Mouse (Mus musculus) hindbrain, embryonic 10.5 days (tissue): ENCODE measurements at regions not wholly inside any gene's neighbourhood (a gene's known extent, or its start where the extent isn't known, plus 50 kb on each side); places are given as distances from the start of the nearest gene placed in this dataset.

Experiments
- DNase-seq: peaks from one replicate; pipeline ENCODE4 v3.0.0-alpha.2; 2017; ENCODE audit warnings: low spot score
- H3K27ac ChIP-seq: fragments of 300-500 bp; sonication (generic); 2 replicates; pipeline ENCODE4 v1.5.1; 2016; ENCODE audit warnings: mild to moderate bottlenecking, moderate library complexity
- H3K27me3 ChIP-seq: fragments of 300-500 bp; sonication (generic); 2 replicates; pipeline ENCODE4 v1.6.1; 2016; ENCODE audit warnings: mild to moderate bottlenecking; ENCODE audit not compliant: poor library complexity, insufficient read depth, severe bottlenecking
- H3K36me3 ChIP-seq: fragments of 300-500 bp; sonication (generic); 2 replicates; pipeline ENCODE4 v1.6.1; 2016; ENCODE audit warnings: mild to moderate bottlenecking, moderate library complexity
- H3K4me1 ChIP-seq: fragments of 300-500 bp; sonication (generic); replicated peaks from 2 replicates; pipeline ENCODE4 v1.6.1; 2016; ENCODE audit warnings: mild to moderate bottlenecking
- H3K4me3 ChIP-seq: fragments of 300-500 bp; sonication (generic); 2 replicates; pipeline ENCODE4 v1.5.1; 2016; ENCODE audit warnings: mild to moderate bottlenecking, moderate library complexity
- H3K9me3 ChIP-seq: fragments of 300-500 bp; sonication (generic); 2 replicates; pipeline ENCODE4 v1.6.1; 2016; ENCODE audit warnings: mild to moderate bottlenecking, moderate library complexity
- WGBS: fragments of 180-500 bp; shearing (Covaris S2); methylation state at CpG from one replicate; pipeline ENCODE4 v1.1.7; 2016; 5-methylcytosine and 5-hydroxymethylcytosine counted together

GRCm38 (mm10) chr2:63459112-63459511 lies 275.0 kb upstream of the Kcnh7 start:
- H3K9me3 ChIP-seq: no peaks in the 10 kb centered on the region
- no peak overlapping the region for H3K27ac ChIP-seq
- DNase-seq: no peak
- no peaks in the 10 kb centered on the region for H3K27me3 ChIP-seq
- no peaks in the 10 kb centered on the region for H3K36me3 ChIP-seq
- WGBS: 87% methylated on average over 2 of the region's 2 CpGs
- H3K4me1 ChIP-seq: no peaks in the 10 kb centered on the region
- no peak overlapping the region for H3K4me3 ChIP-seq

- Histone ChIP-seq H3K4me1 (no peaks in the 10 kb centered on the region), H3K4me3 (no peak overlapping the region), H3K27ac (no peak overlapping the region), H3K9me3 (no peaks in the 10 kb centered on the region), H3K36me3 (no peaks in the 10 kb centered on the region), H3K27me3 (no peaks in the 10 kb centered on the region)
- 76% methylated on average over 10 of the region's 10 CpGs for WGBS
- no peak for DNase-seq
Measured at GRCm38 (mm10) chr2:63454263-63455011, 270.4 kb upstream of the Kcnh7 start.

GRCm38 (mm10) chr2:63452891-63453290 lies 268.8 kb upstream of the Kcnh7 start:
- Histone ChIP-seq H3K27me3 (no peaks in the 10 kb centered on the region), H3K9me3 (no peaks in the 10 kb centered on the region), H3K4me1 (no peaks in the 10 kb centered on the region), H3K36me3 (no peaks in the 10 kb centered on the region), H3K4me3 (no peak overlapping the region), H3K27ac (no peak overlapping the region)
- WGBS: 79% methylated on average over 1 of the region's 1 CpGs
- no peak for DNase-seq

GRCm38 (mm10) chr2:63452164-63452563 lies 268.1 kb upstream of the Kcnh7 start:
- Histone ChIP-seq H3K27ac (no peak overlapping the region), H3K27me3 (no peaks in the 10 kb centered on the region), H3K36me3 (no peaks in the 10 kb centered on the region), H3K9me3 (no peaks in the 10 kb centered on the region), H3K4me1 (no peaks in the 10 kb centered on the region), H3K4me3 (no peak overlapping the region)
- WGBS: 78% methylated on average over 1 of the region's 1 CpGs
- DNase-seq: no peak

GRCm38 (mm10) chr2:63434327-63434726 lies 250.2 kb upstream of the Kcnh7 start:
- H3K4me3 ChIP-seq: no peak overlapping the region
- H3K9me3 ChIP-seq: no peaks in the 10 kb centered on the region
- no peak overlapping the region for H3K27ac ChIP-seq
- no peak for DNase-seq
- no peaks in the 10 kb centered on the region for H3K36me3 ChIP-seq
- no peaks in the 10 kb centered on the region for H3K4me1 ChIP-seq
- H3K27me3 ChIP-seq: no peaks in the 10 kb centered on the region

GRCm38 (mm10) chr2:63405405-63405804 lies 221.3 kb upstream of the Kcnh7 start:
- H3K36me3 ChIP-seq: no peaks in the 10 kb centered on the region
- no peaks in the 10 kb centered on the region for H3K4me1 ChIP-seq
- H3K9me3 ChIP-seq: no peaks in the 10 kb centered on the region
- no peak overlapping the region for H3K27ac ChIP-seq
- H3K27me3 ChIP-seq: no peaks in the 10 kb centered on the region
- WGBS: 98% methylated on average over 1 of the region's 1 CpGs
- DNase-seq: no peak
- no peak overlapping the region for H3K4me3 ChIP-seq
